In genomic region chr2:139590888-139591698, GRCm38 (mm10) we compare ENCODE assay signal across 8 mouse cellular contexts.
A peak's percentile ranks its signal among the peaks of the same experiment; 100 is the strongest.
DNase-seq lines count a peak whose midpoint lies in the region; ATAC-seq and TF ChIP-seq lines count a peak whose summit lies in the region.

No protein-coding gene starts in this region.

- no peak overlapping the region for H3K4me3 ChIP-seq in ES-E14 (ENCODE audit: insufficient read depth in 1 of 2, low read depth in 1 of 2, low read length in 2 of 2, poor library complexity in 1 of 2, severe bottlenecking in 1 of 2)
- no peak overlapping the region for H3K4me3 ChIP-seq in hindbrain, embryonic 13.5 days
- H3K4me3 ChIP-seq in lung, embryonic 16.5 days (ENCODE audit: low read length), result no peak overlapping the region

- no peaks in the 10 kb centered on the region for H3K4me1 ChIP-seq in ES-E14 (ENCODE audit: control insufficient read depth in 2 of 2, insufficient read depth in 2 of 2, low read length in 2 of 2, poor library complexity in 1 of 2)
- no peaks in the 10 kb centered on the region for H3K4me1 ChIP-seq in hindbrain, embryonic 13.5 days (replicated peaks)
- no peaks in the 10 kb centered on the region for H3K4me1 ChIP-seq in lung, embryonic 16.5 days (replicated peaks; ENCODE audit: control insufficient read depth, insufficient read depth, low read length)

- no peaks in the 10 kb centered on the region for H3K9me3 ChIP-seq in ES-E14 (ENCODE audit: control insufficient read depth, insufficient read depth, low read depth, low read length)
- no peaks in the 10 kb centered on the region for H3K9me3 ChIP-seq in hindbrain, embryonic 13.5 days
- H3K9me3 ChIP-seq in lung, embryonic 16.5 days (ENCODE audit: control insufficient read depth, low read length), result no peaks in the 10 kb centered on the region

- WGBS in hindbrain, embryonic 13.5 days, result 46% methylated on average over 10 of the region's 10 CpGs
- WGBS in lung, embryonic 16.5 days, result 27% methylated on average over 10 of the region's 10 CpGs

- H3K36me3 ChIP-seq in ES-E14 (ENCODE audit: control insufficient read depth, insufficient read depth, low read length, poor library complexity, severe bottlenecking), result no peaks in the 10 kb centered on the region
- no peaks in the 10 kb centered on the region for H3K36me3 ChIP-seq in hindbrain, embryonic 13.5 days
- H3K36me3 ChIP-seq in lung, embryonic 16.5 days (ENCODE audit: control insufficient read depth, insufficient read depth, low read length), result no peaks in the 10 kb centered on the region

- in situ Hi-C loops in ES-E14 (cut with MboI; ENCODE audit: low sequenced_read_pairs in 2 of 2, unreplicated experiment in 2 of 2), result loop anchor here (10.0 to 25.0 kb wide), 2 partner anchors 134 to 204 kb away; no protein-coding TSS in a partner anchor

- ATAC-seq in hindbrain, embryonic 13.5 days (ENCODE audit: low FRiP score), result peak; percentile 87
- peak; percentile 86 for ATAC-seq in lung, embryonic 16.5 days (ENCODE audit: low read depth)

- DNase-seq in layer of hippocampus, adult 9-10 months (ENCODE audit: low spot score), result peak; percentile 53
- no peak for DNase-seq in layer of hippocampus, adult 9-11 months
- DNase-seq in ES-E14 (ENCODE audit: low read depth, low spot score), result peak; percentile 47
- peak; percentile 29 for DNase-seq in c-Kit-positive CD71-positive TER-119-positive erythroid progenitor cells, embryonic 14.5 days (ENCODE audit: low spot score)
- DNase-seq in skeletal muscle tissue, adult 2 months (ENCODE audit: low read depth, low spot score), result peak; percentile 10
- no peak for DNase-seq in right cerebral cortex, postnatal 25 days

- no peak overlapping the region for H3K9ac ChIP-seq in ES-E14 (ENCODE audit: insufficient read depth, low read depth, low read length, poor library complexity, severe bottlenecking)
- H3K9ac ChIP-seq in hindbrain, embryonic 13.5 days, result no peak overlapping the region
- no peak overlapping the region for H3K9ac ChIP-seq in lung, embryonic 16.5 days (ENCODE audit: low read length)

- H3K27ac ChIP-seq in ES-E14 (ENCODE audit: insufficient read depth, low read depth, low read length, poor library complexity, severe bottlenecking), result no peak overlapping the region
- H3K27ac ChIP-seq in hindbrain, embryonic 13.5 days, result no peak overlapping the region
- no peak overlapping the region for H3K27ac ChIP-seq in lung, embryonic 16.5 days (ENCODE audit: low read length)

- H3K27me3 ChIP-seq in hindbrain, embryonic 13.5 days, result no peaks in the 10 kb centered on the region
- no peaks in the 10 kb centered on the region for H3K27me3 ChIP-seq in lung, embryonic 16.5 days (ENCODE audit: control insufficient read depth, insufficient read depth, low read depth, low read length)

- H3K4me2 ChIP-seq in hindbrain, embryonic 13.5 days, result no peak overlapping the region
- no peak overlapping the region for H3K4me2 ChIP-seq in lung, embryonic 16.5 days (ENCODE audit: low read depth, low read length)

TF ChIP-seq in ES-E14, 5 proteins besides CTCF, POLR2A, EP300 and RAD21:
- TF ChIP-seq ZNF384 (IDR thresholded peaks at IDR 0.05; ENCODE audit: low read depth, low read length) (no peak), HCFC1 (IDR thresholded peaks at IDR 0.05; ENCODE audit: borderline replicate concordance, insufficient read depth, low read length) (no peak), ZC3H11A (IDR thresholded peaks at IDR 0.05; ENCODE audit: borderline replicate concordance, low read depth, low read length) (peak; percentile 43; the same call in 1 of the 2 replicates)

Comparison
In these comparisons a context has a peak if more than half of its experiments do, and no peak if none do; other contexts are left out.
1. DNase-seq: peak in layer of hippocampus, adult 9-10 months (single experiment), ES-E14 (single experiment), c-Kit-positive CD71-positive TER-119-positive erythroid progenitor cells, embryonic 14.5 days (single experiment) and skeletal muscle tissue, adult 2 months (single experiment); none in layer of hippocampus, adult 9-11 months (single experiment) and right cerebral cortex, postnatal 25 days (single experiment).